Mouse (Mus musculus): ENCODE data around the gene Cux2. TPM values are rescaled to one million over a fixed set of nuclear protein-coding genes. Genes with fewer than 3 reads are reported as not detected.

The Cux2 gene
- polyA plus RNA-seq, 1 experiment from 2014 or later: not detected

GRCm38 (mm10) chr5:122048686-122049663 lies 927 bp downstream of the Cux2 start:
- Histone ChIP-seq H3K27ac (no peak overlapping the region), H3K4me3 (ENCODE audit: inconsistent target) (no peak overlapping the region), H3K79me2 (ENCODE audit: inconsistent target) (no peaks in the 10 kb centered on the region), H3K36me3 (ENCODE audit: inconsistent target) (no peaks in the 10 kb centered on the region)
- 4% methylated on average over 50 of the region's 52 CpGs for WGBS (ENCODE audit: missing documents)

GRCm38 (mm10) chr5:122048252-122048651 lies 1.6 kb downstream of the Cux2 start:
- Histone ChIP-seq H3K4me3 (ENCODE audit: inconsistent target) (no peak overlapping the region), H3K79me2 (ENCODE audit: inconsistent target) (no peaks in the 10 kb centered on the region), H3K36me3 (ENCODE audit: inconsistent target) (no peaks in the 10 kb centered on the region), H3K27ac (no peak overlapping the region)
- WGBS (ENCODE audit: missing documents): 11% methylated on average over 20 of the region's 20 CpGs

GRCm38 (mm10) chr5:122047791-122048190 lies 2.1 kb downstream of the Cux2 start:
- Histone ChIP-seq H3K36me3 (ENCODE audit: inconsistent target) (no peaks in the 10 kb centered on the region), H3K79me2 (ENCODE audit: inconsistent target) (no peaks in the 10 kb centered on the region), H3K4me3 (ENCODE audit: inconsistent target) (no peak overlapping the region), H3K27ac (no peak overlapping the region)
- WGBS (ENCODE audit: missing documents): 48% methylated on average over 5 of the region's 5 CpGs

GRCm38 (mm10) chr5:122043567-122043966 lies 6.3 kb downstream of the Cux2 start:
- H3K27ac ChIP-seq: no peak overlapping the region
- H3K4me3 ChIP-seq (ENCODE audit: inconsistent target): no peak overlapping the region
- 85% methylated on average over 11 of the region's 11 CpGs for WGBS (ENCODE audit: missing documents)
- no peaks in the 10 kb centered on the region for H3K79me2 ChIP-seq (ENCODE audit: inconsistent target)
- no peaks in the 10 kb centered on the region for H3K36me3 ChIP-seq (ENCODE audit: inconsistent target)

- 45% methylated on average over 5 of the region's 5 CpGs for WGBS (ENCODE audit: missing documents)
- Histone ChIP-seq H3K4me3 (ENCODE audit: inconsistent target) (no peak overlapping the region), H3K27ac (no peak overlapping the region), H3K36me3 (ENCODE audit: inconsistent target) (no peaks in the 10 kb centered on the region), H3K79me2 (ENCODE audit: inconsistent target) (no peaks in the 10 kb centered on the region)
Observed at GRCm38 (mm10) chr5:122035278-122035677, 14.6 kb downstream of the Cux2 start.

GRCm38 (mm10) chr5:122033167-122033478 lies 16.8 kb downstream of the Cux2 start:
- H3K4me3 ChIP-seq (ENCODE audit: inconsistent target): no peak overlapping the region
- 61% methylated on average over 4 of the region's 4 CpGs for WGBS (ENCODE audit: missing documents)
- H3K27ac ChIP-seq: no peak overlapping the region
- H3K36me3 ChIP-seq (ENCODE audit: inconsistent target): no peaks in the 10 kb centered on the region
- no peaks in the 10 kb centered on the region for H3K79me2 ChIP-seq (ENCODE audit: inconsistent target)

- Histone ChIP-seq H3K4me3 (ENCODE audit: inconsistent target) (no peak overlapping the region), H3K79me2 (ENCODE audit: inconsistent target) (no peaks in the 10 kb centered on the region), H3K27ac (no peak overlapping the region), H3K36me3 (ENCODE audit: inconsistent target) (no peaks in the 10 kb centered on the region)
- 86% methylated on average over 18 of the region's 19 CpGs for WGBS (ENCODE audit: missing documents)
Observed at GRCm38 (mm10) chr5:122032471-122033166, 17.3 kb downstream of the Cux2 start.

GRCm38 (mm10) chr5:122031146-122031545 lies 18.8 kb downstream of the Cux2 start:
- no peaks in the 10 kb centered on the region for H3K36me3 ChIP-seq (ENCODE audit: inconsistent target)
- H3K4me3 ChIP-seq (ENCODE audit: inconsistent target): no peak overlapping the region
- no peak overlapping the region for H3K27ac ChIP-seq
- 80% methylated on average over 12 of the region's 12 CpGs for WGBS (ENCODE audit: missing documents)
- no peaks in the 10 kb centered on the region for H3K79me2 ChIP-seq (ENCODE audit: inconsistent target)

- Histone ChIP-seq H3K79me2 (ENCODE audit: inconsistent target) (no peaks in the 10 kb centered on the region), H3K4me3 (ENCODE audit: inconsistent target) (no peak overlapping the region), H3K36me3 (ENCODE audit: inconsistent target) (no peaks in the 10 kb centered on the region), H3K27ac (no peak overlapping the region)
- WGBS (ENCODE audit: missing documents): 68% methylated on average over 10 of the region's 11 CpGs
Observed at GRCm38 (mm10) chr5:122030640-122031039, 19.3 kb downstream of the Cux2 start.

GRCm38 (mm10) chr5:122026771-122027170 lies 23.1 kb downstream of the Cux2 start:
- H3K36me3 ChIP-seq (ENCODE audit: inconsistent target): no peaks in the 10 kb centered on the region
- no peaks in the 10 kb centered on the region for H3K79me2 ChIP-seq (ENCODE audit: inconsistent target)
- no peak overlapping the region for H3K27ac ChIP-seq
- WGBS (ENCODE audit: missing documents): 63% methylated on average over 8 of the region's 9 CpGs
- no peak overlapping the region for H3K4me3 ChIP-seq (ENCODE audit: inconsistent target)

- Histone ChIP-seq H3K4me3 (ENCODE audit: inconsistent target) (no peak overlapping the region), H3K27ac (no peak overlapping the region), H3K79me2 (ENCODE audit: inconsistent target) (no peaks in the 10 kb centered on the region), H3K36me3 (ENCODE audit: inconsistent target) (no peaks in the 10 kb centered on the region)
- 76% methylated on average over 7 of the region's 7 CpGs for WGBS (ENCODE audit: missing documents)
Observed at GRCm38 (mm10) chr5:122026284-122026683, 23.6 kb downstream of the Cux2 start.

GRCm38 (mm10) chr5:122025117-122025516 lies 24.8 kb downstream of the Cux2 start:
- 89% methylated on average over 11 of the region's 11 CpGs for WGBS (ENCODE audit: missing documents)
- no peak overlapping the region for H3K27ac ChIP-seq
- no peaks in the 10 kb centered on the region for H3K36me3 ChIP-seq (ENCODE audit: inconsistent target)
- H3K4me3 ChIP-seq (ENCODE audit: inconsistent target): no peak overlapping the region
- H3K79me2 ChIP-seq (ENCODE audit: inconsistent target): no peaks in the 10 kb centered on the region

- Histone ChIP-seq H3K36me3 (ENCODE audit: inconsistent target) (no peaks in the 10 kb centered on the region), H3K79me2 (ENCODE audit: inconsistent target) (no peaks in the 10 kb centered on the region), H3K27ac (no peak overlapping the region), H3K4me3 (ENCODE audit: inconsistent target) (no peak overlapping the region)
- WGBS (ENCODE audit: missing documents): 91% methylated on average over 17 of the region's 17 CpGs
Observed at GRCm38 (mm10) chr5:122019288-122019687, 30.6 kb downstream of the Cux2 start.

- no peak overlapping the region for H3K27ac ChIP-seq
- H3K79me2 ChIP-seq (ENCODE audit: inconsistent target): no peaks in the 10 kb centered on the region
- no peak overlapping the region for H3K4me3 ChIP-seq (ENCODE audit: inconsistent target)
- no peaks in the 10 kb centered on the region for H3K36me3 ChIP-seq (ENCODE audit: inconsistent target)
- 88% methylated on average over 8 of the region's 9 CpGs for WGBS (ENCODE audit: missing documents)
Observed at GRCm38 (mm10) chr5:122017778-122018177, 32.1 kb downstream of the Cux2 start.

GRCm38 (mm10) chr5:122017269-122017668 lies 32.6 kb downstream of the Cux2 start:
- WGBS (ENCODE audit: missing documents): 89% methylated on average over 13 of the region's 13 CpGs
- H3K36me3 ChIP-seq (ENCODE audit: inconsistent target): no peaks in the 10 kb centered on the region
- no peak overlapping the region for H3K4me3 ChIP-seq (ENCODE audit: inconsistent target)
- no peak overlapping the region for H3K27ac ChIP-seq
- H3K79me2 ChIP-seq (ENCODE audit: inconsistent target): no peaks in the 10 kb centered on the region

Measured in macrophage (primary cell).